Mouse (Mus musculus) small intestine, adult 2 months (tissue): Measurements from ENCODE around the gene Prdm2. TPM values are rescaled to one million over a fixed set of nuclear protein-coding genes. Genes with fewer than 3 reads are reported as not detected.

Source experiments
- H3K27ac ChIP-seq: fragments of 200-500 bp; 2 replicates; pipeline ENCODE4 v1.5.1; 2012; ENCODE audit warnings: low read depth, low read length, control low read depth, inconsistent platforms; ENCODE audit not compliant: insufficient read depth
- H3K27me3 ChIP-seq: fragments of 200-500 bp; 2 replicates; pipeline ENCODE4 v1.6.1; 2012; ENCODE audit warnings: mild to moderate bottlenecking, moderate library complexity, low read length, inconsistent platforms; ENCODE audit not compliant: control insufficient read depth, insufficient read depth
- H3K36me3 ChIP-seq: fragments of 200-500 bp; 2 replicates; pipeline ENCODE4 v1.6.1; 2012; ENCODE audit warnings: mild to moderate bottlenecking, low read length, control low read depth, inconsistent platforms; ENCODE audit not compliant: control insufficient read depth, insufficient read depth
- H3K4me1 ChIP-seq: fragments of 200-500 bp; 2 replicates; pipeline ENCODE4 v1.6.1; 2012; ENCODE audit warnings: low read length, inconsistent platforms, mixed read lengths; ENCODE audit not compliant: control insufficient read depth, insufficient read depth, insufficient read length
- H3K4me3 ChIP-seq: fragments of 200-500 bp; 2 replicates; pipeline ENCODE4 v1.5.1; 2012; ENCODE audit warnings: low read depth, mild to moderate bottlenecking, control low read depth, inconsistent platforms, low read length, moderate library complexity
- CTCF ChIP-seq: fragments of 200-500 bp; IDR thresholded peaks from 2 replicates; pipeline ENCODE4 v1.5.1; 2012; ENCODE audit warnings: low read depth, mild to moderate bottlenecking, control low read depth, inconsistent platforms, low read length, moderate library complexity, mixed read lengths; ENCODE audit not compliant: insufficient replicate concordance, insufficient read length; ENCODE audit errors: extremely low read depth
- POLR2A ChIP-seq: fragments of 200-500 bp; IDR thresholded peaks from 2 replicates; pipeline ENCODE4 v1.6.1; 2012; ENCODE audit warnings: low read depth, mild to moderate bottlenecking, control low read depth, inconsistent platforms, low read length, moderate library complexity
- WGBS: fragments of 180-500 bp; shearing (Covaris S2); methylation state at CpG from one replicate; pipeline ENCODE4 v1.1.7; 2018; 5-methylcytosine and 5-hydroxymethylcytosine counted together
- polyA plus RNA-seq: library from polyadenylated mRNA; depleted of rRNA; stranded (reverse); fragments of >200 nt; gene quantifications from 2 replicates; pipeline ENCODE4 v1.2.3, GENCODE M21; 2012

The Prdm2 gene
- polyA plus RNA-seq, 1 experiment = 12.3 TPM

- Histone ChIP-seq H3K4me1 (peaks cover 4% of the 10 kb centered on the region; the same call in 1 of the 2 replicates), H3K27ac (no peak overlapping the region), H3K4me3 (no peak overlapping the region), H3K36me3 (no peaks in the 10 kb centered on the region), H3K27me3 (no peaks in the 10 kb centered on the region)
- 43% methylated on average over 3 of the region's 3 CpGs for WGBS
- TF ChIP-seq CTCF = no peak
- TF ChIP-seq POLR2A = no peak
Measured at GRCm38 (mm10) chr4:143191783-143192182, 21.0 kb downstream of the Prdm2 start.

DNA sequence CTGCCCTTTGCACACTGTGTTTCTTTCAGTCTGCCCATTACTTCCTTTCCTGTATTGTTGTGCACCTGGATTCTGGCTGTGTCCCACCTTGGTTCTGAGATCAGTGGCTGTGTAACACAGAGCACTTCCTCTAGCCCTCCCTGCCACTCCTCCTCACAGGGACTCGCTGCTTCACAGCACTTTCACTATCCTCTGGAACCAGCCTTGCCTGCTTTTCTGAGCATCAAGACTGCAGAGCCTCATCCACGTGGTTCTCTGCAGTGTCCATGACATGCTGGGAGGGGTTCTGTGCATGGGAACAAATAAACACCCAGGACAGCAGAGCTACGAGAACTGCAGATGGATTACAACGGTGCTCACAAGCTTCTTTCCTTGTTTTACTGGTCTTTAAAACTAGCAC is 22.1 kb downstream of the Prdm2 start:
- H3K36me3 ChIP-seq = no peaks in the 10 kb centered on the region
- H3K27ac ChIP-seq = peak overlapping the region; percentile 8; the same call in 1 of the 2 replicates
- H3K4me1 ChIP-seq = peaks cover 4% of the 10 kb centered on the region; the same call in 1 of the 2 replicates
- WGBS = 7% methylated on average over 4 of the region's 4 CpGs
- H3K27me3 ChIP-seq = no peaks in the 10 kb centered on the region
- TF ChIP-seq CTCF (no peak), POLR2A (no peak)
- H3K4me3 ChIP-seq = no peak overlapping the region

DNA sequence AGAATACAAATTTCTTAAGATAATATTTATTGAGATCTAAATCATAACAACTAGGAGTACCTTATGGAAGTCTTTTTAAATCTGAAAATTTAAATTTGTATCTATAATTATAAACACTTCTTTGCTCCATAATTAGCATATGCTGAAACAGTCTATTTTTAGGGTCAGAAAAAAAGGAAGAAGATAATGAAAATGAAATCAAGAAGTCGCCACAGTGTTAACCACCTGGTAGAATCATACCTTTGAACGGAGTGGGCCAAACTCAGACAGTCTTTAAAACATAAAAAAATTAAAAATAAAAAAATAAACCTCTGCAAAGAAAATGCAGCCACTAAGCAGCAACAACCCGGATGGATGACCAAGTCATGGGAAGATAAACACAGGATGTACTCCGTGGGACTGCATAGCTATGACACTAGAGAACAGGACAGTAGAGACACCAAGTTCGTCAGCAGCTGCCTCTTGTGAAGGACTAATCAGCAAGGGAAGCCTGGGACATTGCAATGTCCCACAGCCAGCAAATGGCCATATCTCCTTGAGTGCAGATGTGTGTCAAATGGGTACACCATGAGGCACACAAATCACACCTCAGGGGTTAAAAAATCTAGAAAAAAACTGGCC is 24.1 kb downstream of the Prdm2 start:
- Histone ChIP-seq H3K27ac (peak overlapping the region; percentile 37; the same call in 1 of the 2 replicates), H3K4me1 (peaks cover 4% of the 10 kb centered on the region; the same call in 1 of the 2 replicates), H3K4me3 (no peak overlapping the region), H3K36me3 (no peaks in the 10 kb centered on the region), H3K27me3 (no peaks in the 10 kb centered on the region)
- no peak for TF ChIP-seq CTCF
- no peak for TF ChIP-seq POLR2A
- WGBS = 79% methylated on average over 5 of the region's 5 CpGs

DNA sequence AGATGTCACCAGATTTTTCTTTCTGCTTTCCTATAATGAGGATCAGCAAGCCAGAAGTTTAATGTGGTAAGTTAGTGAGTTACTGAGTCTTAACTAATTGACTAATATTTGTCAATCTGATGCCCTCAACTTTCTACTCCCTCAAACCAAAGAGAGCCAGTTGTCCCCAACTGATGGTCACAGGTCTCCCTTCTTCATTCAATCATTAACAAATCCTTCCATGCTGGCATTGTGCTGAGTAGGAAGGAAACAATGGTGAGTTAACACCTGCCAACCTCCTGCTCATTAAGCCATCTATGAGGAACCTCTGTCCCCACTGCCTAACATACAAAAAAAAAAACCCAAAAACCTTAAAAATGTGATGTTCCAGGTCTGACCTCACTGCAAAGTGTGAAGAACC is 26.7 kb downstream of the Prdm2 start:
- Histone ChIP-seq H3K27me3 (no peaks in the 10 kb centered on the region), H3K36me3 (no peaks in the 10 kb centered on the region), H3K4me1 (no peaks in the 10 kb centered on the region; the same call in 1 of the 2 replicates), H3K4me3 (no peak overlapping the region), H3K27ac (no peak overlapping the region)
- TF ChIP-seq POLR2A = no peak
- no peak for TF ChIP-seq CTCF

DNA sequence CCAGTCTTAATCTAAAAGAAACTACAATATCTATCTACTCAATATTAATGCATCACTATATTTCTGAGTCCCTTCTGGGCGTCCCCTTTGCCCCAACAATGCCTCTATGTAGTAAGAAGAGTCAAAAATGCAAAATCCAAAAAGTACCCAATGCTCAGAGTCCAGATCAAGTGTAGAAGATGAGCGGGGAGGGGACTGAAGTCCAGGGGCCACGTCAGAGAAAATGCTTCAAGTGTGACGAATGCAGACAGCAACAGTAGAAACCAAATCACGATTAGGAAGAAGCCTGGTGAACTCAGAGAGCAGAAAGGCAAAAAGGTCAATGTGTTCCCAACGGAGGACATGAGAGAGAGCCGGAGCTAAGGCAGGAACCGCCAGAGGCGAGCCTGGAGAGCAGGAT is 27.3 kb downstream of the Prdm2 start:
- TF ChIP-seq POLR2A (no peak), CTCF (no peak)
- Histone ChIP-seq H3K4me1 (no peaks in the 10 kb centered on the region), H3K36me3 (no peaks in the 10 kb centered on the region), H3K27ac (no peak overlapping the region), H3K4me3 (no peak overlapping the region), H3K27me3 (no peaks in the 10 kb centered on the region)
- WGBS = 82% methylated on average over 9 of the region's 9 CpGs

- Histone ChIP-seq H3K36me3 (peaks cover 3% of the 10 kb centered on the region), H3K27ac (no peak overlapping the region), H3K4me3 (no peak overlapping the region), H3K27me3 (no peaks in the 10 kb centered on the region), H3K4me1 (no peaks in the 10 kb centered on the region)
- 89% methylated on average over 6 of the region's 6 CpGs for WGBS
- no peak for TF ChIP-seq CTCF
- no peak for TF ChIP-seq POLR2A
Measured at GRCm38 (mm10) chr4:143183141-143183540, 29.7 kb downstream of the Prdm2 start.

GRCm38 (mm10) chr4:143180731-143181130 is 32.1 kb downstream of the Prdm2 start:
- TF ChIP-seq CTCF (no peak), POLR2A (no peak)
- H3K27ac ChIP-seq = no peak overlapping the region
- WGBS = 83% methylated on average over 5 of the region's 5 CpGs
- H3K4me1 ChIP-seq = no peaks in the 10 kb centered on the region
- peaks cover 3% of the 10 kb centered on the region for H3K36me3 ChIP-seq
- no peak overlapping the region for H3K4me3 ChIP-seq
- no peaks in the 10 kb centered on the region for H3K27me3 ChIP-seq

GRCm38 (mm10) chr4:143171600-143172290 is 41.0 kb downstream of the Prdm2 start:
- H3K27ac ChIP-seq = no peak overlapping the region
- WGBS = 61% methylated on average over 4 of the region's 4 CpGs
- no peak overlapping the region for H3K4me3 ChIP-seq
- peaks cover 8% of the 10 kb centered on the region; the same call in 1 of the 2 replicates for H3K36me3 ChIP-seq
- no peaks in the 10 kb centered on the region for H3K4me1 ChIP-seq
- H3K27me3 ChIP-seq = no peaks in the 10 kb centered on the region
- no peak for TF ChIP-seq CTCF
- TF ChIP-seq POLR2A = no peak
